Mouse (Mus musculus): ENCODE data around the gene Jazf1.

Jazf1 gene

GRCm38 (mm10) chr6:52724805-52725439 is 343.5 kb downstream of the Jazf1 start:
- DNase-seq (ENCODE audit: extremely low read depth, low read depth, low spot score): peak; percentile 93
